Mouse (Mus musculus) olfactory bulb, adult 2 months (tissue): ENCODE results near the gene Hacd3. TPM values are rescaled to one million over a fixed set of nuclear protein-coding genes. Genes with fewer than 3 reads are reported as not detected.

Experiments used
- H3K27ac ChIP-seq: fragments of 200-500 bp; 2 replicates; pipeline ENCODE4 v1.5.1; 2012; ENCODE audit warnings: low read depth, low read length; ENCODE audit not compliant: insufficient read depth
- H3K4me1 ChIP-seq: fragments of 200-500 bp; 2 replicates; pipeline ENCODE4 v1.6.1; 2012; ENCODE audit warnings: low read length; ENCODE audit not compliant: control insufficient read depth, insufficient read depth
- H3K4me3 ChIP-seq: fragments of 200-500 bp; 2 replicates; pipeline ENCODE4 v1.5.1; 2012; ENCODE audit warnings: mild to moderate bottlenecking, low read depth, low read length, moderate library complexity; ENCODE audit not compliant: insufficient read depth
- CTCF ChIP-seq: fragments of 200-500 bp; IDR thresholded peaks from 2 replicates; pipeline ENCODE4 v1.5.1; 2012; ENCODE audit warnings: low read depth, mild to moderate bottlenecking, low read length, moderate library complexity; ENCODE audit not compliant: insufficient read depth
- POLR2A ChIP-seq: fragments of 200-500 bp; IDR thresholded peaks from 2 replicates; pipeline ENCODE4 v1.6.1; 2012; ENCODE audit warnings: mild to moderate bottlenecking, low read depth, low read length, moderate library complexity; ENCODE audit not compliant: insufficient read depth
- WGBS: fragments of 180-500 bp; shearing (Covaris S2); methylation state at CpG from one replicate; pipeline ENCODE4 v1.1.7; 2018; 5-methylcytosine and 5-hydroxymethylcytosine counted together
- polyA plus RNA-seq: library from polyadenylated mRNA; stranded (reverse); fragments of >200 nt; gene quantifications from 2 replicates; pipeline ENCODE4 v1.2.4, GENCODE M21; 2012; ENCODE audit warnings: low replicate concordance; ENCODE audit not compliant: missing spikeins, insufficient read depth, insufficient read length

Gene Hacd3
- polyA plus RNA-seq, 1 experiment, result 150 TPM

- TF ChIP-seq CTCF (no peak), POLR2A (no peak)
- H3K4me3 ChIP-seq, result no peak overlapping the region
- 87% methylated on average over 4 of the region's 4 CpGs for WGBS
- no peak overlapping the region for H3K27ac ChIP-seq
- no peaks in the 10 kb centered on the region for H3K4me1 ChIP-seq
These were observed 79.8 kb downstream of the Hacd3 start for GRCm38 (mm10) chr9:64941650-64942049.

GRCm38 (mm10) chr9:64940731-64941346, 80.7 kb downstream of the Hacd3 start:
- 86% methylated on average over 11 of the region's 11 CpGs for WGBS
- TF ChIP-seq POLR2A, result no peak
- no peak for TF ChIP-seq CTCF

GRCm38 (mm10) chr9:64939790-64940189, 81.7 kb downstream of the Hacd3 start:
- Histone ChIP-seq H3K4me1 (no peaks in the 10 kb centered on the region), H3K27ac (no peak overlapping the region), H3K4me3 (no peak overlapping the region)
- 75% methylated on average over 2 of the region's 2 CpGs for WGBS
- TF ChIP-seq POLR2A, result no peak
- no peak for TF ChIP-seq CTCF

More at GRCm38 (mm10) chr9:64940731-64941346, 80.7 kb downstream of the Hacd3 start:
- Histone ChIP-seq H3K4me3 (no peak overlapping the region), H3K27ac (no peak overlapping the region), H3K4me1 (no peaks in the 10 kb centered on the region)

- H3K27ac ChIP-seq, result no peak overlapping the region
- no peak overlapping the region for H3K4me3 ChIP-seq
- no peaks in the 10 kb centered on the region for H3K4me1 ChIP-seq
- TF ChIP-seq CTCF, result no peak
- no peak for TF ChIP-seq POLR2A
- whole genome bisulfite sequencing, result 39% methylated on average over 4 of the region's 4 CpGs
These were observed 82.2 kb downstream of the Hacd3 start for GRCm38 (mm10) chr9:64939281-64939680.

GRCm38 (mm10) chr9:64938535-64938934, 83.0 kb downstream of the Hacd3 start:
- TF ChIP-seq CTCF (no peak), POLR2A (no peak)
- Histone ChIP-seq H3K27ac (no peak overlapping the region), H3K4me3 (no peak overlapping the region), H3K4me1 (no peaks in the 10 kb centered on the region)
- WGBS, result 77% methylated on average over 5 of the region's 5 CpGs

- no peak overlapping the region for H3K4me3 ChIP-seq
- no peak overlapping the region for H3K27ac ChIP-seq
- WGBS, result 65% methylated on average over 5 of the region's 5 CpGs
- no peaks in the 10 kb centered on the region for H3K4me1 ChIP-seq
- TF ChIP-seq POLR2A, result no peak
- no peak for TF ChIP-seq CTCF
These were observed 84.0 kb downstream of the Hacd3 start for GRCm38 (mm10) chr9:64937491-64937890.

Other genes starting within 250 kb of the Hacd3 start
- gene Dennd4a, start 210.4 kb downstream of the Hacd3 start, polyA plus RNA-seq, result not detected in 2 replicates
- gene Slc24a1, start 70.1 kb downstream of the Hacd3 start, polyA plus RNA-seq, result not detected in 2 replicates
- not detected in 2 replicates for gene Ints14, start 60.8 kb downstream of the Hacd3 start, polyA plus RNA-seq
- gene Dpp8, start 10.7 kb upstream of the Hacd3 start, polyA plus RNA-seq, result 403 TPM in 1 of 2 replicates, not detected in the other
- gene Igdcc4, start 79.8 kb upstream of the Hacd3 start, polyA plus RNA-seq, result not detected in 2 replicates
- not detected in 2 replicates for gene Igdcc3, start 119.5 kb upstream of the Hacd3 start, polyA plus RNA-seq
- not detected in 2 replicates for gene Parp16, start 173.7 kb upstream of the Hacd3 start, polyA plus RNA-seq
- not detected in 2 replicates for gene Cilp, start 243.5 kb upstream of the Hacd3 start, polyA plus RNA-seq